Mouse (Mus musculus): ENCODE measurements around the gene Tap1.

The Tap1 gene

DNA sequence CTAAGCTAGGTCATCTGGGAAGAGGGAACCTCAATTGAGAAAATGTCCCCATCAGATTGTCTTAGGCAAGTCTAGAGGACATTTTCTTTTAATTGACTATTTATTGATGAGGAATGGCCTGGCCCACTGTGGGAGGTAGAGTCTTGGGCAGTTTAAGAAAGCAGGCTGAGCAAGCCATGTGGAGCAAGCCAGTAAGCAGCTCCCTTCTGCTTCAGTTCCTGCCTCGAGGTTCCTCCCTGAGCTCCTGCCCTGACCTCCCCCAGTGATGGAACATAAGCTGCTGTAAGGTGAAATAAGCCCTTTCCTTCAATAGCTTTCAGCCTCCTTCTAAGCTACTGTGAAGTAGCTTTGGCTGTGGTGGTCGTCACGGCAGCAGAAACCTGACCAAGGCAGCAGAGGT, 50.4 kb downstream of the Tap1 start:
- DNase-seq: no peak

DNA sequence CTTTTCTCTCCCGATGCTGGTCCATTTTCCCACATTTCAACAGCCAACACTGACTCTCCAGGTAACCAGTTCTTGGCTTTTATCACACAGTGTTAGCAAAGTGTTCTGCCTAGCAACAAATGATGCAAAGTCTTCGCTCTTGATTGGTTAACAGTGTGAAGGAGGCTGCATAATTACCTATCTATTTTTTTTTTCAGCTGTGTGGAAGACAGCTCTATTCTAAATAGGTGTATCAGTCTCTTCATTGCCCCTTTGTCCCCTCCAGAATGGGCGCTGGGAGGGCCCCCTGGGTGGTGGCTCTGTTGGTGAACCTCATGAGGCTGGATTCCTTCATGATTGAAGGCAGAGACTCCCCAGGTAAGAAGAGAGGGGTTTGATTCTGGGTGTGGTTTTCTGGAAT, 51.4 kb downstream of the Tap1 start, which contains the start of gene H2-Ob:
H2-Ob (plus strand) TSS at position 198 of the 400 bp plus-strand sequence.
- no peak for DNase-seq

GRCm38 (mm10) chr17:34239601-34240041, 52.3 kb downstream of the Tap1 start:
- DNase-seq: no peak

GRCm38 (mm10) chr17:34240366-34240765, 53.0 kb downstream of the Tap1 start:
- no peak for DNase-seq

DNA sequence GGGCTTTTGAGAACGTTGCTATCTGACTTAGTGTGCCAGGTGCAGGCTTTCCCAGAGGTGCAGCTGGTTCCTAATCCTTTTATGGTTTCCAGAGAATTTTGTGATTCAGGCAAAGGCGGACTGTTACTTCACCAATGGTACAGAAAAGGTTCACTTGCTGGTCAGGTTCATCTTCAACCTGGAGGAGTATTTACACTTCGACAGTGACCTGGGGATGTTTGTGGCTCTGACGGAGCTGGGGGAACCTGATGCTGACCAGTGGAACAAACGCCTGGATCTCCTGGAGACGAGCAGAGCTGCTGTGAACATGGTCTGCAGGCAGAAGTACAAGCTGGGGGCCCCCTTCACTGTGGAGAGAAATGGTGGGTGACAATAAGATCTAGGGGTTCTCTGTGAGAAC, 53.6 kb downstream of the Tap1 start:
- DNase-seq: no peak

DNA sequence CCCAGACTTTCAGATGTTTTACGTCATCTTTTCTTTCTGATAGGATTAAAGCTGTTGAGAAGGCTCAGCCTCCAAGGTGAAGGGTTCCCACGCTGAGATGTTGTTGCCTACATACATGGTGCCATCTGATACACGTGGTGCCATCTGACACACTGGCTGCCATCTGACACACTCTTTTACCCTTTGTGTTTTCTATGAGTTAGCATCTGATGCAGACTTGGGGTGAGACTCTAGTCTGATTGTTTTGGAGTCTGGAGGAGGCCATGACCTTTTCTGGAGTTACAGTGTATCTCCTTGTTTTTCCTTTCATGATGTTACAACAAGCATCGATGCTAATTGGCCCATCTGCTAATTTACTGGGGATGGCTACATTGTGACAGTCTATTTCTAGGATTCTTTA, 57.3 kb downstream of the Tap1 start:
- no peak for DNase-seq
